Mouse (Mus musculus) frontal cortex, postnatal 36 days (tissue): Measurements from ENCODE around the gene Gdf5.

Source experiments
- DNase-seq, 2 experiments: peaks; one replicate each; pipeline ENCODE4 v3.0.0; 2022; ENCODE audit warnings: low spot score in 2 of 2

Gene Gdf5

DNA sequence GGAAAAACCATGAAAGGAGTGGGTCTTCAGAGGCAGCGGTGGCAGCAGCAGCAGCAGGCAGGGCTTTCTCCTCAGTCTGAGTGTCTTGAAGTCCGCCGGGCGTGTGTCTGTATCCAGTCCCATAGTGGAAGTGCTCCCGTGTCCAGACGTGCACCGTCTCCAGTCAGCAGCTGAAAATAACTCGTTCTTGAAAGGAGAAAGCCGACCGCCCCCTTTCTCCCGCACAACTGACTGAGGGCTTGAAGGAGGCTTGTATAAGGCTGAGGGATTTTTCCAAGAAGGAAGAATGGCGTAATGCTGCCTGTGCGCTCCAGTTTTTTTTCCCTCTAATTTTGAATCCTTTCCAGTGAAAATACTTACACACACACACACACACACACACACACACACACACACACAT lies at the start of gene Gdf5:
Gdf5 (minus strand) TSS at position 244 of the 400 bp plus-strand sequence.
- peak in 1 of 2 experiments; percentile 54 for DNase-seq

DNA sequence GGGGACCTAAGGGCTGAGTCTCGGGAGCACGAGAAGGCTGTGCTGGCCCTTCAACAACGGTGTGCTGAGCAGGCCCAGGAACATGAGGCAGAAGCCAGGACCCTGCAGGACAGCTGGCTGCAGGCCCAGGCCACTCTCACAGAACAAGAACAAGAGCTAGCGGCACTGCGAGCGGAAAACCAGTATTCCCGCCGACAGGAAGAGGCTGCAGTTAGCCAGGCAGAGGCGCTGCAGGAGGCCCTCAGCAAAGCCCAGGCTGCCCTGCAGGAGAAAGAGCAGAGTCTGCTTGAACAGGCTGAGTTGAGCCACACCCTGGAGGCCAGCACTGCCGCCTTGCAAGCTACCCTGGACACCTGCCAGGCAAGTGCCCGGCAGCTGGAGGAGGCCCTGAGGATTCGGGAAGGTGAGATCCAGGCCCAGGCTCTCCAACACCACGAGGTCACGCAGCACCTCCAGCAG lies 46.7 kb upstream of the Gdf5 start:
- peak; percentile 19 to 53 for DNase-seq

DNA sequence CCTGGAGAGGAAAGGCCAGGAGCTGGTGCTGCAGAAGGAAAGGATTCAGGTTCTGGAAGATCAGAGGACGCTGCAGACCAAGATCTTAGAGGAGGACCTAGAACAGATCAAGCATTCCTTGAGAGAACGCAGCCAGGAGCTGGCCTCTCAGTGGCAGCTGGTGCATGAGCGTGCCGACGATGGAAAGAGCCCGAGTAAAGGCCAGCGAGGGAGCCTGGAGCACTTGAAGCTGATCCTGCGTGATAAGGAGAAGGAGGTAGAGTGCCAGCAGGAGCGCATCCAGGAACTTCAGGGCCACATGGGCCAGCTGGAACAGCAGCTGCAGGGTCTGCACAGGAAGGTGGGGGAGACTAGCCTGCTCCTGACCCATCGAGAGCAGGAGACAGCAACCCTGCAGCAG lies 46.0 kb upstream of the Gdf5 start:
- no peak for DNase-seq

DNA sequence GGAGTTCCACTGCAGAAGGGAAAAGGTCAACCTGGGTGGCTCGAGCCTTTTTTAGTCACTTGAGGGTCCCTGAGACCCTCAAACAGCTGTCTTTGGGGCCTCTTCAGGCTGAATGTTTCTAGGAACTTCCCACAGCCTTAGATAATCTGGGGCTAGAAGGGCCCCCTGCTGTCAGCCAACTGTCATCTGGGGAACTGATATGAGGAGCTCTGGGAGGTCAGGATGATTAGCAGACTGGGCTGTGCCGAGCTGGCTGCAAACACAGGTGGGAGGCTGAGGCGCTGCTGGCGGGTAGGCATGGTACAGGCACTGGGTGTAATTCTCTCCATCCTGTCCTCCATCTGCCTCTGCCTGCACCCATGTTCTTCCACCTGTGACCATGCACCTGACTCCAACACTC lies 43.9 kb upstream of the Gdf5 start:
- no peak for DNase-seq

DNA sequence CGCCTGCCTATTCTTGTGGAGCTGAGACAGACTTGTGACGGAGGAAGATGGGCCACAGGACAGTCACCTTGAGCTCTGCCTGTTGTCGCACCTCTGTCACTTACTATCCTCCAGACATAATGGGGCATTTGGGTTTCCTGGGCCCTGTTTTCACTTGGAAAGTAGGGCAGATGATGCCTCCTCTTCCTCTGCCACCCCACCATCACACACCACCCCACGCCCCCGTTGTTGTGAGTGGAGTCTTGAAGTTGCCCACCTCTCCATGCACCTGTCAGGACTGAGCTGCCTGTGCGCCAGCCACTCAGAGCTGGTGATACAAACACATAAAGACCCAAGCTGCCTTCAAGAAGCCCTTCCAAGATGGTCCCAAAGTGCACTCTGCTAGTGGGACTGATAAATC lies 42.0 kb upstream of the Gdf5 start:
- DNase-seq = no peak

DNA sequence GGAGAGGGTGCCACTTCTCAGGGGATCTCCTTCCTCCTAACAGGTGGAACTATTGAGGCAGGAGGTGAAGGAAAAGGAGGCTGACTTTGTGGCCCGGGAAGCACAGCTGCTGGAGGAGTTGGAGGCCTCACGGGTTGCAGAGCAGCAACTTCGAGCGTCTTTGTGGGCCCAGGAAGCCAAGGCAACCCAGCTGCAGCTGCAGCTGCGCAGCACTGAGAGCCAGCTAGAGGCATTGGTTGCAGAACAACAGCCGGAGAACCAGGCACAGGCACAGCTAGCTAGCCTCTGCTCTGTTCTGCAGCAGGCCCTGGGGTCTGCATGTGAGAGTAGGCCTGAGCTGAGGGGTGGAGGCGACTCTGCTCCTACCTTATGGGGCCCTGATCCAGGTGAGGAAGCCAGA lies 40.6 kb upstream of the Gdf5 start:
- DNase-seq = no peak

DNA sequence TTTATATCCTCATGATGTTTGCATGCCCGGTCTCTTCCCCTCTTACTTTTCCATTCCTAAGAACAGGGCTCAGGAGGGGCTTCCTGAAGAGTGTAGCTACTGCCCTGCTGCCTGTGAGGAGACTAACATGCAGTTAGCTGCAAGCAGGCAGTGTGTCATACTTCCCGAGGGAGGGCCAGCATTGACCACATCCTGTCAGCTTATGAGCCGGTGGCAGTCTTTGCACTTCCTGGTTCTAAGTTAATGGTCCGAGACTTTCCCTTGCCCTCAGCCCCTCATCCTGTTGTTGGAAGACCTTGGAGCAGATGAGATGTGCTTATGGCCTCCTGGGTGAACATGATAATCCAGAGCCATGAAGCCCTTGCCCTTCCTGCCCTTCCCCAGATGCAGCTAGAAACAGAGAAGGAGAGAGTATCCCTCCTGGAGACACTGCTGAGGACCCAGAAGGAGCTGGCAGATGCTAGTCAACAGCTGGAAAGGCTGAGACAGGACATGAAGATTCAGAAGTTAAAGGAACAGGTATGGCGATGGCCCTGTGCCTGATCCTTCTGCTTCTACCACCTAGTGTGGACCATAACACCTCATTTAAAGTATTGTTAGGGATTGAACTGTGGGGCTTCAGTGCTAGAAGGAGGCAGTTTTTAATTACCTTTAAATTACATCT lies 34.3 kb upstream of the Gdf5 start:
- no peak for DNase-seq

DNA sequence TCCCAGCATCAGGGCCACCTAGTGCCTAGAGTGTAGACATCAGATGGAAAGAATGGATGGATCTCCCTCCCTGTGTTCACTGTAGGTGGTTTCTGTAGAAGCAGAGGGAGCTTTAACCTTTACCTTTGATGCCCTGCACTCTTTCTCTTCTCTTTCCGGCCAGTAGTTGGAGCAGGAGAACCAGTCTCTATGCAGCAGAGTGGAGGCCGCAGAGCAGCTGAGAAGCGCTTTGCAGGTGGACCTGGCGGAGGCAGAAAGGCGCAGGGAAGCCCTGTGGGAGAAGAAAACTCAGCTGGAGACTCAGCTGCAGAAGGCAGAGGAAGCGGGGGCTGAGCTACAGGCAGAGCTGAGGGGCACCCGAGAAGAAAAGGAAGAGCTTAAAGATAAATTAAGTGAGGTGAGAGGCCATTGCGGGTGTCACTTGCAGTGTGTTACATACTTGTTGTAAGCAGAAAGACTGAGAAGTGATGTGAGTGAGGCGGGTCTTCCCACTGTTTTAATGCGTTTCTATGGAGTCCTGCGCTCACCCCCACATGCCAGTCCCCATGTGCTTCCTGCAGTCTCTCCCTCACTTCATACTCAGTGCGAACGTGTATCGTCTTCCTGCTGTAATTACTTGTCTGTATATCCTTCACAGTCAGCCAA lies 29.0 kb upstream of the Gdf5 start:
- peak; percentile 15 to 22 for DNase-seq

DNA sequence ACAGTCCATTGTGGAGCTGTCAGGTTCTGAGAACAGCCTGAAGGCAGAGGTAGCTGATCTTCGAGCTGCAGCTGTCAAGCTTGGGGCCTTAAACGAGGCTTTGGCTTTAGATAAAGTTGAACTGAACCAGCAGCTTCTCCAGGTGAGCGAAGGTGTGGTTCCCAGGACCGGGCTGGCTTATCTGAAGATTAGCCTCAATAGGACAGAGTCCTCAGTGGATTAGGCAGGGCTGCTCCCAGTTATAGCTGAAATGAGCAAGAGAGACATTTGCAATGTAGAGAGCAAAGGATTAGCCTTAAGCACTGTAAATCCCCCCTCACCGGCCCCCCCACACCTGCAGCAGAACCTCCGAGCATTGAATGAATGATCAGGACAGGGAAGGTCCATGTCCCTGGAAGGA lies 28.2 kb upstream of the Gdf5 start:
- DNase-seq = no peak

DNA sequence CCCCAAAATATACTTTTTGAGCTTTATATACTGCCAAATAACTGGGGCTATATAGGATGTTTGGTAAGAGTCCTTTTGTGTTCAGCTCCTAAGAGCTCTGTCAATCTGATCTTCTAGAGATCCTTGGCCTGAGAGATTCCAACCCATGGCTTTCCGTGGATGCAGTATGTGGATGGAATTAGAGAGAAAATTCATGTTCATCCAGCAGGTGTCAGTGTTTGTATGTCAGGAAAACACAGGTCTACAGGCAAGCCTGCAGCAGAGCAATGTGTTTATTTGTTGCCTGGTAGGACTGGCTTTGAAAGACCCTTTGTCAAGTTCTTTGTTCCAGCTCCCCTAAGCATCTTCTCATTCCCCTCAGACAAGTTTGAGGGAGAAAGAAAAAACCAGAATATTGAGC lies 17.8 kb upstream of the Gdf5 start:
- DNase-seq = peak in 1 of 2 experiments; percentile 29

DNA sequence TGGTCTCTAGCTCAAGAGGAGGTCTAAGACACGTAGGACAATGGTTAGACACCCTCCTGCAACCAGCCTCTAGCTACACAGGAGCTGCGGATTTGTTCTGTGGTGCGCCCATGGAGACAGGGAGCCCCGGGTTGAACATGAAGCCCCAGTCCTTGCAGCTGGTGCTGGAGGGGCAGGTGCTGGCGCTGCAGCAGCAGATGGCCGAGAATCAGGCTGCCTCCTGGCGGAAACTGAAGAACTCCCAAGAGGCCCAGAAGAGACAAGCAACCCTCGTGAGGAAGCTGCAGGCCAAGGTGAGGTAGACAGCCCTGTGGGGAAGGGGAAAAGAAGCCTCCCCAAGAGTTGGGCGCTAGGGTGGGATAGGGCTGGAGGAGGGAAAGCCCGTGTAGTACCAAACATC lies 16.7 kb upstream of the Gdf5 start:
- no peak for DNase-seq

DNA sequence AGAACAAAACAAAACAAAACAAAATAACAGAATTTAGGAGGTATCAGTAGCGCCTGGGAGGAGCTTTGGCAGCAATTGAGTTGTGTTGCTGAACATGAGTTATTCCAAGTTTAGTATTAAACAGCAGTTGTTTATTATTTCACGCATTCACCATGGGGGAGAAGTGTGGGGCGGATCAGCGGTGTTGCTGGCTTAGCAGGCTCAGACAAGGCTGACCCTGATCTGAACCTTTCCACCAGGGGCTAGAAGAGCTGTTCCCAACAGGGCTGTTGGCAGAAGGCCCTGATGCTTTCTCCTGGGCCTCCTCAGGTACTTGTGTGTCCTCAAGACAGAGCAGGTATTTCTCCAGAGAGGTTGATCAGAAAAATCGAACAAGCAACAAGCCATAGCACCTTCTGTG lies 14.8 kb upstream of the Gdf5 start:
- DNase-seq = no peak

DNA sequence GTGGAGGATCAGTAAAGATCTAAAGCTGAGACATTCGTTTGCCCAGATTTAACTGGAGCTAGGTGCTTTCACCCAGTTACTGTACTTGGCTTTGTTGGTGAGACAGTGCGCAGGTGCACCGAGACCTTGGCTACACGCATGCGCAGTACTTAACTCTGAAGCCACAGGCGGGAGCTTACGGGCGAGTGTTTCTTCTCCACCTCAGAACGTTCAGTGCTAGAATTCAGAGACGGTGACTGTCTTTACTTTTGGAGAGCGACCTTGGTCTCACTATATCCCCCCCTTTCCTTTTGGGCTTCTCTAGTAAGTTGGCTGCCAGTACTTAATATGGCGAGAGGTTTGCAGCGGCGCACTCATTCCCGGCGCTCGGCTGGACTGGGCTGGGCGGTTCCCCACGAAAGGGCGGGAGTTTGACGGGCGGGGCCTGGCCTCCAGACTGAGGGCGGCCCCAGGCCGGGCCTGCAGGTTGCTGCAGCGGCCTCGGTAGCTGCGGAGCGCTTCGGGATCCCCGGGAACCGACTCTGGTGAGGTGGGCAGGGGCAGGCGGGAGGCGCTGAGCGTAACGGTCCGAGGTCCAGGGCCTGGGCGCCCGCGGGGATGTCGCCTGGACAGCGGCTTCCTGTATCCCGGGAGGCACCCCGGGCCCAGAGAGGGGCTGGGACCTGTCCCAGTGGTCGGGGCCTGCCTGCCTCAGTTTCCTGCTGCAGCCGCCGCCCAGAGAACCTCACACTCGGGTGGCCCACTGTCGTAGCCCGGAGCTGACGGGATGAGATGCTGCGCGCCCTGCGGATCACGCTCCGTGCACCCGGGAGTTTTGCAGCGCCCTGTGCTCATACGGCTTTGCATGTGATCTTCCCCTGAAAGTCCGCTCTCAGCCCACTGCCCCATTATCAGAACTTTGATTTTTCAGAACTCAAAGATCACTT lies 11.2 kb upstream of the Gdf5 start, which contains the start of gene Cep250:
Cep250 (plus strand) TSS at position 325 of the 926 bp plus-strand sequence.
- DNase-seq = peak; percentile 86 to 88

DNA sequence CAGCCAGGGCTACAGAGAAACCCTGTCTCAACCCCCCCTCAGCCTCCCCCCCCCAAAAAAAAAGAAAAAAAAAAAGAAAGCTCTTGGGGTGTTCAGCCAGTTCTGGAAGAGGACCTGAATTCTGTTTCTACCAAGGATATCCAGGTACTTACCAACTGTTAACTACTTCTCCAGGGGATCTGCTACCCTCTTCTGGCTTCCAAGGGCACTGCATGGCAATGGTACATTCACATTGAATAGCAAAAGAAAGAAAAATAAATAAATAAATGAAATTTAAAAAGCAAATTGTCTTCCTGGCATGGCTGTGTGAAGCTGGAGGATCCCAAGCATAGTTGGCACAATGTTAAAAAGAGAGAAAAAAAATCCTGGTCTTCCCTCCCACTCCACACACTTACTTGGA lies 6.8 kb upstream of the Gdf5 start:
- peak; percentile 54 to 74 for DNase-seq

DNA sequence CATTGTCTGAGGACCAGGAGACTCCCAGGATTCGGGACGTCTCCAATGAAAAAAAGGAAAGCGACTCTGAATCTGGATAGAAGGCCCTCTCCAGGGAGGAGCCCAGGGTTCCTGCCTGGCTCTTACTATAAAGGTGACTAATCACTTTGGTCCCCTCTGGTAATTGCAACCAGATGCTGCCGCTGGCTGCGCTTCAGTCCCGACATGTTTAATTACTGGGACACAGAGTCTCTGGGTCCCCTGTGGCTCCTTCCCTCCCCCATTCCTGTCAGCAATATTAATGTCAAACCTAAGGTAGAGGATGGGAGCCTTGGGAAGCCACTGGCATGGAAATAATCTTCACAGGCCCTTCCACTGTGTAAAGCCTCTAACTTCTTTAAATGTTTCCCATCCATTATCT lies 4.2 kb upstream of the Gdf5 start:
- no peak for DNase-seq

DNA sequence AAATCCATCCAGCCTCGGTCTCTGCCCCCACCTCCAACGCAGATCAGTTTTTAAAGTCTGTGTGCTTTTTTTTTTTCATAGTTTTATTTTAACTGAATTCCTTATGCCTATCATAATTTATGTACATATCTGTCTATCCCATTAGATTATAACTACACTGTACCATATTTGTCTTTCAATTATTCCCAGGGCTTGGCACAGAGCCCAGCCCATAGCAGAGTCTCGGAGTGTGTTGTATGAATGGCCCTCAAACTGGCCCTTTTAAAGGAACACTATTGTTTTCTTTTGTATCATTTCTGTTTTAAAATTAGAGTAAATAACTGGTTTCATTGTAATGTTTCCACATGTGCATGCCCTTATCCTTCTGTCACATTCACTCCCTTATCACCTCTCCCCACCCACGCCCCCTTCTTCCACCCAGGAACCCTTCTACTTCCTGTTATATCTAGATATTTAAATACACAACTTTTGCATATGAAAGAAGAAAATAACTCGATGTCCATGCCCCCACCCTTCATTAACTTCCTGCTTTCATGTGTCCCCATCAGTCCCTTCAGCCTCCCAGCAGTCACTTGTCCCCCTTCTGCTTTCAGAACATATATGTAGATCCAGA lies 2.3 kb upstream of the Gdf5 start:
- no peak for DNase-seq

DNA sequence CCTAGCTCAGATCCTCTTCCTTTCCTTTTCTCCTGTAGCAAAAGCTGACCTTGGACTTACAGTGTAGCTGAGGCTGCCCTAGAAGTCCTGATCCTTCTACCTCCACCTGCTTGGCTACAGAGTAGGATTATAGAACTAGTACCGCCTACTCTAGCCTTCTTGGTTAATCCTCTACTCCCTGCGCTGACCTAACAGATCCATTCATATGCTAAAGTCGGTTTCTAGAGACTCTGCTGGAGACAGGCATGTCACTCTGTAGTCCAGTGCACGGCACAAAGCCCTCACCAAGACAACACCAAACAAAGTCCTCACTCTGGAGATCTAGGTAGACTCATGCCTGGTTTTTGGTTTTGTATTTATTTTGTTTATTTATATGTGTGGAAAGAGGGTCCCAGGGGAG lies 1.3 kb upstream of the Gdf5 start:
- no peak for DNase-seq

DNA sequence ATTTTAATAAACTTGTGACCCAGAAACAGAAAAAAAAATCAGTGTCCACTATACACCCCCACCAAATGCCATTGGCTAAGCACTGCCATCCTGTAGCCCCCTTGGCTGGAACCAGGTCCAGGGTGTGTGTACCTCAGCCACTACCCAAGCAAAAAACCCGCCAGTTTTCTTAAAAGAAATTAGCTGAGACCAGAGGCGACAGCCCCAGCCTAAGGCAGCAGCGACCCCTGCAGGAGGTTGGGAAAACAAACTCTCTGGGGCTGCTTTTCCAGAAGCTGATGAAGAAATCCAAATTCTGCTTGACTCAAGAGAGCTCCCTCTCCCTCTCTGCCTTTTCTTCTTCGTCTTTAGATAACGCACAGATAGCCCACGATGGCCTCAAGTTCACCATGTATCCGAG lies 902 bp upstream of the Gdf5 start:
- peak; percentile 61 to 66 for DNase-seq

DNA sequence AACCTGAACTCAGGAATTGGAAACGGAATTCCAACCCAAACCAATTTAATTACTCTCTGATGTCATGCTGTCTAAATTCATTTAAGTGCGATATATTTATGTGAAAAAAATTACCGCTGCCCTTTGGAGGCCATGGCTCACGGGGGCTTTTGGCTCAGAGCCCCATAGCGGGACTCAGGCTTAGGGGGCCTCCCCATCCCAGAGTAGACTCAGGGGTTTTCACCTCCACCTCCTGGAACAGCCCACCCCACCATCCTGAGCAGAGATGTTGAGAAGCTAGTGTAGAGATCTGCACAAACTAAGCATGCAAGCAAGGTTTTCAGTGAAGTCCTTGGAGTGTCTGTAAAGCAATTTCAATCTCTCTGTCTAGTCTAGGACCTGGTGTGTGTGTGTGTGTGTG lies 413 bp upstream of the Gdf5 start:
- no peak for DNase-seq

DNA sequence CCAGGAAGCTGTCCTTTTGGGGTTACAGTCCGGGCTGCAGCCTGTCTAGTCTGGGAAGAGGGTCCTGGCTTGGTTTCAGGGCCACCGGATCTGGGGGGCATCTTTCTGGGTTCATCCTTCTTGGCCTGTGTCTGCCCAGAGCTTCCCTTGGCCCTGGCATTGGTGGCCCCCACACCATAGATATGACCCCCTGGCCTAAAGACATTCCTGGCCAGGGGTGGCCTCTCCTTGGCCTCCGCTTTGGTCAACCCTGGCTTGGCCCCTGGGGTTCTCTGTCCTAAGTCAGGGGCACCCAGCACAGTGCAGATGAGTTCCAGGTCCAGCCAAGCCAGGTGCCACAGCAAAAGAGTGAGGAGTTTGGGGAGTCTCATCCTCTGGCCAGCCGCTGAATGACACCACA lies 482 bp downstream of the Gdf5 start:
- DNase-seq = no peak

DNA sequence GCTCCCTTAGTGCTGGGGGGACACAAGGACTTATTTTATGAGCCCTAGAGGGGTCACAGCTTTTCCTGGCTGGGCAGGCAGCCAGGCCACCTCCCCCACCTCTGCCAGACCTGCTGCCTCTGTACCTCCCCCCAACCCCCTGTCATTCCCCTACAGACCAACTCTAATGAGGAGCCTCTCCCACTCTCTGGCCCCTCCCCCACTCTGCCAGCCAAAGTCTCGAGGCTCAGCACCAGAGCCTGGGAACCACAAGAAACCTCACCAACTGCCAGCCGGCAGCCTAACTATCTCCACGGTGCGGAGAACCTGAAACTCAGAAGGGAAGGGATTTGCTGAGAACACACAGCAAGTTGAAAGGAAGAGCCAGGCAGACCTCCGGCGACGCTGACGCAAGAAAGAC lies 1.7 kb downstream of the Gdf5 start:
- no peak for DNase-seq
